Mouse (Mus musculus) neural tube, embryonic 15.5 days (tissue): Measurements from ENCODE around the gene Ncoa1. TPM values are rescaled to one million over a fixed set of nuclear protein-coding genes. Genes with fewer than 3 reads are reported as not detected.

ENCODE experiments used
- ATAC-seq: fragments of 200-750 bp; cut with Nextera tagmentation; 2 replicates; pipeline ENCODE4 v1.8.0; 2017; ENCODE audit warnings: mild to moderate bottlenecking, moderate TSS enrichment, moderate library complexity; ENCODE audit not compliant: low FRiP score
- H3K27ac ChIP-seq: fragments of 300-500 bp; sonication (generic); replicated peaks from 2 replicates; pipeline ENCODE4 v1.5.1; 2015; ENCODE audit warnings: mild to moderate bottlenecking, inconsistent platforms
- H3K27me3 ChIP-seq: fragments of 300-500 bp; sonication (generic); replicated peaks from 2 replicates; pipeline ENCODE4 v1.6.1; 2015; ENCODE audit warnings: inconsistent platforms
- H3K36me3 ChIP-seq: fragments of 300-500 bp; sonication (generic); 2 replicates; pipeline ENCODE4 v1.6.1; 2015; ENCODE audit warnings: inconsistent platforms
- H3K4me1 ChIP-seq: fragments of 300-500 bp; sonication (generic); 2 replicates; pipeline ENCODE4 v1.6.1; 2015; ENCODE audit warnings: inconsistent platforms
- H3K4me2 ChIP-seq: fragments of 300-500 bp; sonication (generic); 2 replicates; pipeline ENCODE4 v1.6.1; 2015; ENCODE audit warnings: inconsistent platforms, mild to moderate bottlenecking, moderate library complexity
- H3K4me3 ChIP-seq: fragments of 300-500 bp; sonication (generic); replicated peaks from 2 replicates; pipeline ENCODE4 v1.5.1; 2015; ENCODE audit warnings: mild to moderate bottlenecking, inconsistent platforms
- H3K9ac ChIP-seq: fragments of 300-500 bp; sonication (generic); replicated peaks from 2 replicates; pipeline ENCODE4 v1.6.1; 2015; ENCODE audit warnings: mild to moderate bottlenecking, inconsistent platforms
- H3K9me3 ChIP-seq: fragments of 300-500 bp; sonication (generic); replicated peaks from 2 replicates; pipeline ENCODE4 v1.6.1; 2016; ENCODE audit warnings: inconsistent platforms
- WGBS: fragments of 180-500 bp; shearing (Covaris S2); methylation state at CpG from one replicate; pipeline ENCODE4 v1.1.7; 2015; ENCODE audit warnings: mixed read lengths; 5-methylcytosine and 5-hydroxymethylcytosine counted together
- polyA plus RNA-seq: library from polyadenylated mRNA; unstranded; fragments of >200 nt; fragmentation: Nextera tagmentation; extraction: Ambion mirVana; gene quantifications from 2 replicates; pipeline ENCODE4 v1.2.1, GENCODE M21; 2015

Ncoa1 gene
- polyA plus RNA-seq, 1 experiment from 2014 or later, result 15.8 TPM

DNA sequence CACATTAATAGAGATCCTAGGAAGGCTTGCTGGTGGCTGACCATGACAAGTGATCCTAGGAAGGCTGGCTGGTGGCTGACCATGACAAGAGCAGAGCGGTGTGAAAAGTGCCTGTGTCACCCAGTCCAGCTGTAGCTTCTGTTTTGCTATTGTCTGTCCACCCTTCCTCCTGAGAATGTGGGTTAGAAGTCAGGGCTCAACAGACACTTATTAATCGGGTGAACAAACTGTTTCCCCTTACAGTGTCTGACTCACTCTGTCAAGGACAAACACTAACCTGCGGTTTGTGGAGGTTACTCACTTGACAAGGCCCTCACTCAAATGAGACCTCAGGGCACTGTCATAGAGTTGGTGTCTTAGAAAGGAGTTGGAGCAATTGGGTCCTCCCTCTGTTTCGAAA lies 278.3 kb downstream of the Ncoa1 start:
- Histone ChIP-seq H3K27me3 (no peaks in the 10 kb centered on the region), H3K4me2 (no peak overlapping the region), H3K27ac (no peak overlapping the region), H3K4me3 (no peak overlapping the region), H3K4me1 (no peaks in the 10 kb centered on the region), H3K36me3 (peaks cover 34% of the 10 kb centered on the region), H3K9me3 (no peaks in the 10 kb centered on the region), H3K9ac (no peak overlapping the region)
- ATAC-seq, result no peak
- 95% methylated on average over 4 of the region's 4 CpGs for WGBS

Other genes with a start within 250 kb of the Ncoa1 start
- gene Ptrhd1, start 243.2 kb downstream of the Ncoa1 start, polyA plus RNA-seq, result 6.2 and 6.7 TPM in 2 replicates
- 8.5 and 9.0 TPM in 2 replicates for gene Cenpo, start 242.9 kb downstream of the Ncoa1 start, polyA plus RNA-seq
- gene Itsn2, start 115.5 kb upstream of the Ncoa1 start, polyA plus RNA-seq, result 22.4 and 25.1 TPM in 2 replicates
- not detected in 2 replicates for gene Gm3625, start 115.7 kb upstream of the Ncoa1 start, polyA plus RNA-seq